Mouse (Mus musculus) cerebellum, postnatal 4 days (tissue): ENCODE measurements around the gene Ifnl2.

Source experiments
- DNase-seq, 2 experiments: peaks; one replicate each; pipeline ENCODE4 v3.0.0; 2022; ENCODE audit warnings: low spot score in 2 of 2, mixed read lengths in 1 of 2

Gene Ifnl2

DNA sequence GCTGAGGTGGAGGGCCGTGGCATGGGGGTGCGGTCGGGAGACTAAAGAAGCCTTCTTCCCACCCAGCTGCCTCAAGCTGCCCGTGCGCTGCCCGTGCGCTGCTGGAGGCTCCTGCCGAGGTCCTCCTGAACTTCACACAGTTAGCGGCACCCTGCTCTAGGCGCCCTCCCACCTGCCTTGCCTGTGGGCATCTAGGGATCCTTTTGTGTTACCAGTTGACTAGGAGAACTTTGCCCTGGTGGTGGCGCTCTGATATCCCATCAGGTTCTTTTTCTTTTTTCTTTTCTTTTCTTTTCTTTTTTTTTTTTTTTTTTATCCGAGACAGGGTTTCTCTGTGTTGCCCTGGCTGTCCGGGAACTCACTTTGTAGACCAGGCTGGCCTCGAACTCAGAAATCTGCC is 19.4 kb downstream of the Ifnl2 start:
- no peak for DNase-seq

DNA sequence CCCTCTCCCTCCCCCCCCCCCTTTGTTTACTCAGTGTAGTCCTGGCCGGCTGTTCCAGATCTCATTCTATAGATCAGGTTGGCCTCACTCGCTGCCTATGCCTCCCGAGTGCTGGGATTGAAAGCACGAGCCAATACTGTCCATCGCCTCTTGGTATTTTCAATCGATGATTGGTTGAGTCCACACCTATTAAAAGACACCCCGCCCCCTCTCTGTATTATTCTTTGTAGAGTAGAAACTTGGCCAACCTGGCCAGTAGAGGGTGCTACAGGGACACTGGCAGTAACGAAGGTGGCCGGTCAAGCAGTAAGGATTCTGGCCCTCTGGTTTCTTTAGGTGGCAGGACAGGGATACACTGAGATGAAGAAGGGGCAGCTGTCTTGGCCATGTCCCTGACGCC is 19.8 kb downstream of the Ifnl2 start:
- peak in 1 of 2 experiments; percentile 62 for DNase-seq

DNA sequence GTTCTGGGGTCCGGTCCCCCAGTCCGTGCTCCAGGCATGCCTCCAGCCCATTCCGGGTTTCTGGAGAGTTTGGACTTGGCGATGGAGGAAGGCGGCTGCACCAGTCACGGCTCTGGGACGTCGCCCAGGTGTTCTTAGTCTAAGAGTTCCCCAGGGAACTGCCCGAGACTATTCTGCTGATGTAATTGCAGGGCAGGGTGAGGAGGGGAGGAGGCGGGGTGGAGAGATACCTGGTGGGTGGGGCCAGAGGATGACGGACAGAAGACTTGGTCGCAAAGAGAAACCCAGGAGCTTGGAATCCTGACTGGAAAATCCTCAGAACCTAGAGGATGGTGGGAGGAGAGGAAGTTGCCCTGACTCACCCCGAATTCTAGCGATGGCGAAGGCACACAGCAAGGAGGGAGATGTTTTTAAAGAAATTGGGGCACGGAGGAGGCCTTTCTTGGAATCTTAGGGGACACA is 22.2 kb downstream of the Ifnl2 start:
- no peak for DNase-seq

DNA sequence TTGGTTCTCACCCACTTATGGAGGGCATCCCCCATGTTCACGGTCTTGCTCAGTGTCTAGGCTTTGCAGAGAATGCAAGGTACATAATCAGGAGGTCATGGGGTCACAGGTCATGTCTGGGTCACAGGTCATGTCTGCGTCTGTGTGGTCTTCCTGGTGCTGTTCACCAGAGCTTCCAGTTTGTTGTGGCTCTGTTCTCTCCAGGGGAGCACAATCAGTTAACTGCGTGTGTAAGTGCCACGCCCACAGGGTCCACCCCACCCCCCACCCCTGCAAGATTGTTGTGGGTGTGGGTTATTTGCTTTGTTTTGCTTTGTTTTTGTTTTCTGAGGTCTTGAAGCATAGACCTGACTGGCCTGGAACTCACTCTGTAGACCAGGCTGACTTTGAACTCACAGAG is 26.1 kb downstream of the Ifnl2 start:
- DNase-seq: no peak

DNA sequence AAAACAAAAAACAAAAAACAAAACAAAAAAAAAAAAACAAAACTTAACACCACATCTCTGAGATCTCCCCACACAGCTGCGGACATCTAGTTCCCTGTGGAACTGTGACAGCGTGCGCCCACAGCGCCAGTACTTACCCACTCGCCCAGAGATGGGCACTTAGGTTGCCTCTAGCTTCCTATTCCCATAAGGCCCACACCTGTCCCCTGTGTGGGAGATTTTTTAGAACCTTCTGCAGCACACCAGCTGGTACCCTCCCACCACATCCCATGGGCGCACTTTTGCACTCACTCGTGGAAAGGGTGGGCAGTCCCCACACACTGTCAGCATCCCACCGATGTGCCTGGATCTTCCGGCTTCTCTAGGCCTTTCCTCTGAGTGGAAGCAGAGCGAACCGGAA is 27.4 kb downstream of the Ifnl2 start:
- DNase-seq: no peak

DNA sequence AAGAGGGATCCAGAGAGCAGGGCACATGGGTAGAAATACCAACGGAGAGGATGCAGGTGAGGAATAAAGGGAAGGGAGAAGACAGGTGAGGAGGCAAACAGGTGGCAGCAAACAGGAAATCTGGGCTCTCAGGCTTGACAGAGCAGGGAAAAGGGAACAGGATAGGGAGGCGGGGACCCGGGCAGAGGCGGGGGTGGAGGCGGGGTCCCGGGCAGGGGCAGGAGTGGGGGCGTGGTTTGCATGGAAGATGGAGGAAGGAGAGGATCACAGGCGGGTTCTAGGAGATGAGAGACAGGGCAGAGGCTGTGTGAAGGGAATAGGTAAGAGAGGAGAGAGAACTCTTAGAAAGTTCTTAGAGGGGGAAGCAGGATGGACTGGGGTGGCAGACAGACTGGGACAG is 31.4 kb downstream of the Ifnl2 start:
- DNase-seq: no peak

DNA sequence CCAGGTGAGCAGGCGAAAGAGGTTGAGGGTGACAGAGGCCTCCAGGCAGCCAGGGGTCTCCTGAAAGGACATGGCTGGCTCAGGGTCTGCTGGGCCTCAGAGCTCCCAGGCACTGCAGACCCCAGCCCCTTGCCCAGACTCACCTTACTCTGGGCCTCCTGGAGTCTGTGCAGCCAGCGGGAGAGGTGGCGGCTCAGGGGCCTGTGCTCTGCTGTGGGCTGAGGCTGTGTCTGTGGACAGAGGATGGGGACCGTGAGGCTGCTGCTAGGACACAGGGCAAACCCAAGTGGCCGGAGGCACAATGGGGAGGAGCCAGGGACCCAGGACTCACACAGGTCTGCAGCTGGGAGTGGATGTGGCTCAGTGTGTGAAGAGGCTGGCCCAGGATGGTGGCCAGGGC is 32.9 kb downstream of the Ifnl2 start:
- no peak for DNase-seq

DNA sequence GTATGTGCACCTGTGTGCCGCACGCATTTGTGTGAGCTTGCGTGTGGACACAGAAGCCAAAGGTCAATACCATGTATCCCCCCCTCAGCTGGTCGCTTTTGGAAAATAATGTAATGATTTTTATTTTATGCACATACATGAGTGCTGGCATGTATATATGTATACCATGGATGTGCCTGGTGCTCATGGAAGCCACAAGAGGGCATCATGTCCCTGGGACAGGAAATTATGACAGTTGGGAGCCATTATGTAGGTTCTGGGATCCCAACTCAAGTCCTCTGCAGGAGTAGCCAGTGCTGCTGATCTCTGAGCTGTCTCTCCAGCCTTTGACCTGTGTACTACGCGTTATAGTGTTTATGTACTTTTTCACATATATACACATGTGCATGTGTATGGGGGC is 34.1 kb downstream of the Ifnl2 start:
- no peak for DNase-seq

DNA sequence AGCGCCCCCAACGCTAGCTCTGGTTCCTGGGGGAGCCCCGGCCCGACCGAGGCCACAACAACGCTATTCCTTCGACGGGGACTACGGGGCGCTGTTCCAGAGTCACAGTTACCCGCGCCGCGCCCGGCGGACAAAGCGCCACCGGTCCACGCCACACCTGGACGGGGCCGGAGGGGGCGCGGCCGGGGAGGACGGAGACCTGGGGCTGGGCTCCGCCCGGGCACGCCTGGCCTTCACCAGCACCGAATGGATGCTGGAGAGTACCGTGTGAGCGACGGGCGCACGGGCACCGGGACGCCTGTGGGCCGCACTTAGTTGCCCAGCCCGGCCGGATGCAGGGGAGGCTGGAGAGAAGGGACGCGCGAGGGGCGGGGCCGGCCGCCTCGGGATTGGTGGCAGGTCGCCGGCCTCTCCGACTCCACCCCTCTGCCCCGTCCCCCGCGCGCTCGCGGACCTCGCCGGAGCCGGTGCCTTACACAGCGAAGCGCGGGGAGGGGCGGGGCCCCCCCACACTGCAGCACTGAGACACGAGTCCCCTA is 43.0 kb downstream of the Ifnl2 start:
- peak in 1 of 2 experiments; percentile 36 for DNase-seq

DNA sequence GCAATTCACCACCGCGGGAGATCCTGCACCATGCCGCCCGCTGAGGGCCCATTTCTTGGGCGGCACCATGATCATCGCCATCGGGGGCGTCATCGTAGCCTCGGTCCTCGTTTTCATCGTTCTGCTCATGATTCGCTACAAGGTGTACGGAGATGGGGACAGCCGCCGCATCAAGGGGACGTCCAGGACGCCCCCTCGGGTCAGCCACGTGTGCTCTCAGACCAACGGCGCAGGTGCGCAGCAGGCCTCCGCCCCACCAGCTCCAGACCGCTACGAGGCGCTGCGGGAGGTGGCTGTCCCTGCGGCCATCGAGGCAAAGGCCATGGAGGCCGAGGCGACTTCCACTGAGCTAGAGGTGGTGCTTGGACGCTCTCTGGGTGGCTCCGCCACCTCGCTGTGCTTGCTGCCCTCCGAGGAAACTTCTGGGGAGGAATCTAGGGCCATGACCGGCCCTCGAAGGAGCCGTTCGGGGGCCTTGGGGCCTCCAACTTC is 43.5 kb downstream of the Ifnl2 start:
- no peak for DNase-seq

DNA sequence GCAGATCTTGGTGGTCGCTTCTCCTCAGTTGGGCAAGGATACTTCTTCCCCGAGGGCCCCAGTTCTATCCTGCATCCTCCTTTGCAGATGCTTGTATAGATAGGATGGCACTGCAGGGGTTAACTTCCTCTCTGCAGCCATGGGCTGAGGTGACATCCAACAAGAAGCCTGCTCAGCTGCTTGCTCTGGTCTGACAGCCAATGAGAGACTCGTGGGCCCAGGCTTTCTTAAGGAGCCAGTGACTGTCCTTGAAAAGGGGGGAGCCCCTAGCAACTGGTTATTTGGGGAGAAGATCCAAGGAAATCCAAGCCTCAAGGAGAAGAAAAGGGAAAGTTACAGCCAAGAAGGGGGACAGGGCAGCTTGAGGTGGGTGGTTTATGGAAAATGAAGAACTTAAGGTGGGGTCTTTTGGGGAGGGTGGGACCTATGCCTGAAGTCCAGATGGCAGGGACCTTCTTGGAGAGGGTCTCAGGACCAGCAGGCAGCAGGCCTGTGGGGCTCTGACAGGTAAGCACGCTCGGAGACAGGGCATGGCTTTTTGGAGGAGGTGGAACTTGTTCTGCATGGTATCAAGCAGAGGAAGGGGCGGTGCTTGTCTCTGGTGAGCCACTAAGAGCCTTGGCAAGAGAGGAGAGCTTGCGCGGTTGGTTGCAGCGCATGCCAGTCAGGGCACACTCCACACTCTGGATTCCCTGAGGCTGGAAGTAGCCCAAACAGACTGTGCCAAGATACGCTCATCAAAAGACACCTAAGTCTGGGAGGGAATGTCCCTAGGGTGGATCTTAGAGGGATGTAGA is 45.6 kb downstream of the Ifnl2 start:
- DNase-seq: peak; percentile 53 to 72

DNA sequence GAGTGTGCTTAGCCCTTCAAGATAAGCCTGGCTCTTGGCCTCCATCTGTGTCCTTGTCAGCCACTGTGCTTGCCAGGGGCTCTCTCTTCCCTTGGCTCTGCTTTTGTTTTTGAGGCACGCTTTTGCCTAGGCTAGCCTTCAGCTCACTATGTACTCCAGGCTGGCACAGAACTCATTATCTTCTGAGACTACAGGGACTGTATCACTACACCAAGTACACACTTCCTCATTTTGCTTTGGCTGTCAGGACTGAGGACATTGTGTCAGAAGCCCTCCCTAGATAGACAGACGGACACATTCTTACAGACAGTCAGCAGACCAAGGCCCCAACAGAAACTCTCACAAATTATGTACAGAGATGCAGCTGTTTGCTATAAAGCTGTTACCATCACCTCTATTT is 47.5 kb downstream of the Ifnl2 start:
- DNase-seq: no peak

DNA sequence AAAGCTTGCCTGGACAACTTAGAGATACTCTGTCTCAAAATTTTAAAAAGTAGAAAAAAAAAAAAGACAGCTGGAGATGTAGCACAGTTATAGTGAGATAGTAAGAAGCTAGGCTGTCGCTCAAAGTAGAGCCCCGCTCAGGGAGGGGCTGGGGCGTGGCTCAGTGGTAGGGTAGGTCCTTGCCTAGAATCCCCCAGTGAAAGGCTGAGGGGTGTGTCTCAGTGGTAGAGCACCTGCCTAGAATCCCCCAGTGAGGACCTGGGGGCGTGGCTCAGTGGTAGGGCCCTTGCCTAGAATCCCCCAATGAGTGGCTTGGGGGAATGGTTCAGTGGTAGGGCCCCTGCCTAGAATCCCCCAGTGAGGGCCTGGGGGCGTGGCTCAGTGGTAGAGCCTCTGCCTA is 49.9 kb downstream of the Ifnl2 start:
- no peak for DNase-seq
